Mouse (Mus musculus): ENCODE results near the gene Tle3.

Tle3 gene

GRCm38 (mm10) chr9:61376650-61377049 is 4.5 kb downstream of the Tle3 start:
- in situ Hi-C loops (cut with MboI, MseI): no loop called here

DNA sequence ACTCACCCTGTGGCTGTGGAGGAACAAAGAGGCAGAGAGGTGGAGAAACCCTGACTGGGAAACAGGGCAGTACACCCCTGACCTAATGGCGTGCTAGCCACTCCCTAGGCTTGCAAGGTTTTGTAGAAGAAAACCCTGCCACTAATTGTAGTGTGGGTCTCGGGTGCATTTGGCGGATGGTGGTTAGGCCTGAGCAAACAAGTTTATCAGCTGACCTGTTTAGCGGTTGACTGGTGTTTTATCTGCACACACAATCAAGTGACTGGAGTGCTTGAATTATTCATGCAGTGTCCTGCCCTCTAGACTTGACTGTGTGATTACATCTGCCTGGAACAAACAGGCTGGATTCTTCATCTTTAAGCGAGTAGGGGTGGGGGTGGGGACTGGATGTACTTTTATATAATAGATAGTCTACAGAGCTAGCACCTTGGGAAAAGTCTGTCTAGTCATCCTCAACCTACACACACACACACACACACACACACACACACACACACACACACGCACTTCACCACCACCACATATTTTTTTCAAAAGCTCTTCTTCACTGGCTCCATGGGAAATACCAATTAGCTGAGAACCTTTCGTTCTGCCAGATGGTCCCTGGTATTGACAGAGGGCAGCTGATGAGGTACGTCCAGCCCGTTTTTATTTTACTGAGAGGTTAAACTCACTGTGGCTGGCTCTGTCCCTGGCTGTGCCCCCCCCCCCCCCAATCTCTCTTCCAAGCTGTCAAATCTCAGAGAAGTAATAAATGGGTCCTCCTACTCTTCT is 5.7 kb downstream of the Tle3 start:
- in situ Hi-C loops (cut with MboI, MseI): no loop called here

DNA sequence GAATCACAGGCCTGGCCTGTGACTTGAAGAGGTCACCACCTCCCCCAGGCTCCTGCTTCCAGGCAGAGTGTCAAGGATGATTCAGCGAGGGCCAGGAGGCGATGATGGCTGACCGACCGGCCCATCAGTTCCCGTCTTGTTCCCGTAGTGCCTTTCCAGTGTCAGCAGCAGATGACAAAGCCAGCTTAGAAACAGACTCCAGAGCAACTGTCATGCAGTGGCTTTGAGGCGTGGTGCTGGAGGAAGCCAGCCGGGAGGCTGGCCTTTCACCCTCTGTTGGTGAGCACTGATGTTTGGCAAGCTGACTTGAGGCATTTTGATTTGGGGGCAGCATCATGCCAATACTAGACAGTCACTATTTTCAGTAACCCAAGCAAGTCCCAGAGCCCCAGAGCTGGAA is 6.3 kb downstream of the Tle3 start:
- in situ Hi-C loops (cut with MboI, MseI): no loop called here

DNA sequence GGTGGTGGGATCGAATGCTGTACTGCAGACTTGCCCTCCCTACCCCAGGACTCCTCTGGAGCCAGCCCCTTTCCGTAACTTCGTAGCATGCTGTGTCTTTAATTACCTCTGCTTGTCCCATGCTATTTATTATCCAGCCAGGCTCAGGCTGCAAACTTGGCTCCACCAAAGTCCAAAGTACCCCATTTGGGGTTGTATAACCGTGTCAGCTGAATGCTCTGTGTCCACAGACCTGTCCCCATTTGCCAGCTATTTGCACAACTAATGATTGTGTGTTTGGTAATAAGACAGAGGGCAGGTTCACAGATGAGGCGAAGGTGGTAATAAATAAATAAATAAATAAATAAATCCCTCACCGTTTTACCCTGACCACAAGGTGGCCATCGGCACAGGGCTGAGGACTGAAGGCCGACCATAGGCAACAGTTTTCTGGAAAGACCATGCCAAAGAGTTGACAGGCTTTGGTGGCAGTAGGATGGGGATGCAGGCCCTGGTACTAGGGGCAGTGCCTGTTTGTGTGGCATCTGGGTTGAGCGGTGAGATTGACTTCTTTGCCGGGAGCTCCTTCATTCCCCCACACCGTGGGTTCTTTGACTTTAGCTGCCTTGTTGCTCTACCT is 7.0 kb downstream of the Tle3 start:
- in situ Hi-C loops (cut with MboI, MseI): no loop called here

DNA sequence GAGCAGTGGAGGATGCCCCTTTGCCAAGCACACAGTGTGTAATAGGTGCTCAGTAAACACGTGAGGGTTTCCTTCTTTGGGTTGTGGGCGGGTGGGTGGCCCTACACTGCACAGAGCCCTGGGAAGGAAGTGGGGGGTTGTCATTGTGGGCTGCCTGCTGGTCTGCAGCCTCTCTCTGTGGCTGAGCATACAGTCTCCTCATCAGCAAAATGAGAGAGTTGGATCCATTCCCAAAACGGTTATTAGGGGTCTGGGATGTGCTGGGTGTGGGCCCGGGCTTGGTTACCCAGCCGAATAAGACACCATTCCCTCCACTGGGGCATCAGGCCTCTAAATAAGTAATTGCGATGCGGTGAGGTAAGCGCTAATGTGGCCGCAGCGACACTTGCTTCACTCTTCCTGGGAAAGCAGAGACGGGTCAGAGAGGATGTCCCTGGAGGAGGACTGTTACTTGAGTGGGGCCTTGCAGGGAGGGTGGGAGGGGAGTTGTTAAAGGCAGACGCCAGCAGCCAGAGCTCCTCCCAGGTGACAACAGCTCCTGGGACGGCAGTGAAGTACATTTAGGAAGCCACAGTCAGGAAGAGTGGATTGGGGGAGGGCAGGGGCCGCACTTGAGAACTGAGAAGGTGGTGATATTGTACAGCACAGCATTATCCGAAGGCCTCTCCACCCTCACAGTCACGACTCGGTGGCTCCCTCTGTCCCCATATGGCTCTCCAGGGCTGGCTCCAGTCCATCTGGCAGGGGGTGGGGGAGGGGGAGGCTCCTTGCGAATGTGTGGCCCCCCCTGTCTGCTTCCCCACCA is 8.3 kb downstream of the Tle3 start:
- in situ Hi-C loops (cut with MboI, MseI): no loop called here

- in situ Hi-C loops (cut with MboI, MseI): no loop called here
Observed at GRCm38 (mm10) chr9:61381063-61381408, 8.9 kb downstream of the Tle3 start.

- in situ Hi-C loops (cut with MboI, MseI): no loop called here
Observed at GRCm38 (mm10) chr9:61381445-61381844, 9.3 kb downstream of the Tle3 start.

GRCm38 (mm10) chr9:61382595-61383186 is 10.5 kb downstream of the Tle3 start:
- in situ Hi-C loops (cut with MboI, MseI): no loop called here

DNA sequence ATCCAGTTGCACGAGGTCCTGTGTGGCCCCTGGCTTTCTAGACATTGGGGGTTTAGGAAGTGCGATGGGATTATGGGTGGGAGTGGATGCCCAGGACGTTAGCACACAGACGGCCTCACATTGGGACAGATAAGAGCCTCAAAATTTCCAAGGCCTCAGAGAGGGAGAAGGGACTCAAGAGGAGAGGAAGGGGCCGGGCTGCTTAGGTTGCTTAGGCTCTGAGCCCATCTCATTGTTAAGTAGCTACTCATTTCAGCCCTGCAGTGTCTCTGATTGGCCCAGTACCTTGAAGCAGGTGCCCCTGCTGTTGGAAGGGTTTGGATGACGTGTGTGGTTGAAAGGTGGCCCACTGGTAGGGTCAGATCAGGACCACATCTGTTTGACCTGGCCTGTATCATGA is 11.9 kb downstream of the Tle3 start:
- in situ Hi-C loops (cut with MboI, MseI): no loop called here

DNA sequence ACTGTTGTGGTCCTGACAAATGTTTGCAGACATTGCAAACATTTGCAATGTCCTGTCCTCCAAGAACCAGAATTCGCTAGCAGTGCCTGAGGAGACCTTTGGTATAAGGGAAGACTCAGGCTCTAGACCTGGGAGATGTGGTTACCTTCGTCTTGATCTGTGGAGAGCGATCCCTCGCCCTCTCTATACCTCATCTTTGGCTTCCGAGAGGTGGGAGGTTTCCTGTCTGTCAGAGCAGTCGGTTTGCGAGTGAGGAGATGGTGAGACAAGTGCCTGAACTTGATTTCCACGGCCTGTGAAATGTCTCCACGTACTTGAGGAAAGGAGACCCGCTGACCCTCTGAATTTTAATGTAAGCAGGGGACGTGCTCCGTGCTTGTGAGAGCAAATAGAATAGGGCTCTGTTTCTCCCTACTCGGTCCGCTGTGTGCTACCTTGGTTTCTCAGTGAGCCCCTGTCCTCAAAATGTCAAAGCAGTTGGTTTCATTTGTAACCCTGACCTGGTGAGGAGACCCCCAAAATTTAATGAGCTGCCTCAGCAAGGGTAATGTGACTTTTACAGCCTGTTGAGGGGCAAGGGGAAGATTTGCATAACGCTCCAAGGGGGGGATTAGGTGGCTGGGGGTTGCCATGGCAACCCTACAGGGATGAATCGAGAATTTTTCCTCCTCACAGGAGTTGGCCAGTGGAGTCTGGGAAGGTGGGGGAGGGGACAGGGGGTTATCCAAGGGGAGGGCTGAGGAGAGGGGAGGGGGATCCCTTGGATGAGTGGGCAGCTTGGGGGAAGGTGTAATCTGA is 12.7 kb downstream of the Tle3 start:
- in situ Hi-C loops (cut with MboI, MseI): no loop called here

DNA sequence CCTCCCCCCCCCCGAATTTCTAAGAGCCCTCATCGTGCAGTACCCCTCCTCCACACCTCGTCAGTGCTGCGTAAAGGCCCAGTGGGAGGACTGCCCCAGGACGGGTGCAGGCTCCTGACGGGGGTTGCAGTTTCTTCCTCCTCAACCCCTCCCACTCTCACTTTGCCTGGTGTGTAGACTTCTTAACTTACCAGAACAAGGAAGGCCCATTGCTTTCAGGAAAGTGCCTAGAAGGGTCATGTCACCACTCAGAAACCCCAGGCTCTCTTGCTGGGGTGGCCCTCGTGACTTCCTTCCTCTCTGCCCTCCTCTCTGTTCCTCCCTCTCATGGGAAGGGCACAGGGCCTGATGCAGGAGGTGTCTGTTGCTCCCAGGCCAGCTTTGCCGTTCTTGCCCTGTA is 13.6 kb downstream of the Tle3 start:
- in situ Hi-C loops (cut with MboI, MseI): no loop called here

DNA sequence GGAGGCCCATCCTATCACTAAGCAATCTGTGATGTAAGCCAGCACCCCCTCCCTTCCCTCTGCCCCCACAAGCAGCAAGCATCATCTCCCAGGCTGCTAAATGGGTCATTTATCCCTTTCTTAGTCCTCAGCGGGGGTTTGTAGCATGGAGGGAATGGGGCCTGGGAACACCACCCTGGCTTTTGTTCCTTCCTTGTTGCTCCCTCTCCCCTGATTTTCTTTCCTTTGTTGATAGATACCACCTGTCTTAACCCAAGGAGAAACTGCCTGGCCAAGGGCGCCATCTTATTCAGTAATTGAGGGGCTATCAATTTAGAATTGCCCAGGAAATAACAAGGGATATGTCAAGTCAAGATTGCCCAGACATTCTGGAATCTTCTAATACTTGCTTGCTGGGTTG is 14.1 kb downstream of the Tle3 start:
- in situ Hi-C loops (cut with MboI, MseI): no loop called here

GRCm38 (mm10) chr9:61387797-61388196 is 15.6 kb downstream of the Tle3 start:
- in situ Hi-C loops (cut with MboI, MseI): no loop called here

DNA sequence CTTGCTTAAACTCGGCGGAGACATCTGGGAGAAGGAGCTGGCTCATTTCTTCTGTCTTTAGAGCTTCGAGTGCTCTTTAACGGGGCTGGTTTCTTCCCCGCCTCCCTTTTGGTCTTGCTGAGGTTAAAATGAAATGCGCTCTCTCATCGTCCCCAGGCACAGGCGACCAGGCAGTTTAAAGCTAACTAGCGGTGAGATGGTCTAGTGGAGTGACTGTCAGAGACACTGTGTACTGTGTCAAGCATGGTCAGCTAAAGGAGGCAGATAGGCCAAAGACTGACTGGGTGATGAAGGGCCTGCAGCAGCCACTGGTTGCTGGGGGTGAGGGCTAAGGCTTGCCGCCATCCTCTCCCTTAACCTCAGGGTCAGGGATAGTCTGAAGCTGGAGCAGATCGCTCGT is 16.0 kb downstream of the Tle3 start:
- in situ Hi-C loops (cut with MboI, MseI): no loop called here

DNA sequence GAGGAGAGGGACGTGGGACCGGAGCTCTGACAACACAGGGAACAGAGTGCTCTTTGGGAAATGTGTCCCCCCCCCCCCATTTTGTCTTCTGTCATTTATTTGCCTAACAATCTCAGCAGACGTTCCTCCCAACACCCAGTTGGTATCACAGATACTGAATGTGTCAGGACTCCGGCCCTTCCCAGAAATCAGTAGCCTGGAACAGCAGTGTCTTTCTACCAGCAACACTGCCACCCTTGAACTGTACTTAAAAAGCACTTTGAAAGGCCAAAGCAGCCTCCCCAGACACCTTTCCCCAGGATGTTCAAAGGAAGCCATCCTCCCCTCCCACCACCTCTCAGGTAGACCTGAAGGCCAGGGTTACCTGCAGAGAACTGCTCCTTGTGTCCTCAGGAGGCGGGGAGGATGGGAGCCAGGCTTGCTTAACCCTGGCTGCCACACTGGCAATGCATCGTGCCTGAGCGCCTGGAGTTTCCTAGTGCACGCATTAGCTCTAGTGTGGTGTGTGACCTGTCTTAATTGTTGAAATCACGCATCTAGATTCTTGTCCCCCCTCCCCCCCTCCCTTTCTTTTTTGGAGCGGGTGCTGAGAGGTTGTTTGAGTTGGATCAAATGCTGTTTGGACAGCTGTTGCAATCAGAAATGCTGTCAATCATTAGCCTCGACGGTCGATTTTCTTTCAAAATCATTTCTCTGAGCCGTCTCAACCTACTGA is 16.7 kb downstream of the Tle3 start:
- in situ Hi-C loops (cut with MboI, MseI): no loop called here

GRCm38 (mm10) chr9:61389404-61389701 is 17.2 kb downstream of the Tle3 start:
- in situ Hi-C loops (cut with MboI, MseI): no loop called here

GRCm38 (mm10) chr9:61391570-61392337 is 19.6 kb downstream of the Tle3 start:
- in situ Hi-C loops (cut with MboI, MseI): loop anchor here in 1 of 2 experiments (5.0 kb wide), 1 partner anchor 306 kb away; no protein-coding TSS in a partner anchor

GRCm38 (mm10) chr9:61392338-61392620 is 20.1 kb downstream of the Tle3 start:
- in situ Hi-C loops (cut with MboI, MseI): loop anchor here in 1 of 2 experiments (5.0 kb wide), 1 partner anchor 305 kb away; no protein-coding TSS in a partner anchor

- in situ Hi-C loops (cut with MboI, MseI): loop anchor here in 1 of 2 experiments (5.0 kb wide), 1 partner anchor 304 kb away; no protein-coding TSS in a partner anchor
Observed at GRCm38 (mm10) chr9:61393161-61393560, 21.0 kb downstream of the Tle3 start.

DNA sequence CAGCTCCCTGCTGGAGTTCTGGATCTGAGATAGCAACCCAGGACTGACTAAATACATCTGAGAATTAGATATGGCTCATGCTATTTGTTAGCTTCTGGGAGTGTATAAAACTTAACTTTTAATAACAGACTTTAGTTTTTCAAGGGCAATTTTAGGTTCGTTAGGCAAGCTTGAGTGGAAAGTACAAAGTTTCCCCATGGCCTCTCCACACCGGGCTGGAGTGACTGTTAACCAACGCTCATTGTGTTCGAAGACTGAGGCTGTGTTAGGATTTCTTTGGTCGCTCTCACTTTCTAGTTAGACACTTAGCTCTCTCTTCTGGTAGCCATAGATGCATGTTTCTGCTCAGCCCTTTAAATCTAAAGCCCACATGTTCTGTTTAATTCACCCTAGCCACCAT is 21.7 kb downstream of the Tle3 start:
- in situ Hi-C loops (cut with MboI, MseI): loop anchor here in 1 of 2 experiments (5.0 kb wide), 1 partner anchor 303 kb away; no protein-coding TSS in a partner anchor

Measured in T-helper 17 cell (primary cell).